Mouse (Mus musculus): ENCODE data around the gene Mbnl2.

Mbnl2 gene

GRCm38 (mm10) chr14:120276343-120277080 is 1.0 kb downstream of the Mbnl2 start:
- DNase-seq = no peak

GRCm38 (mm10) chr14:120277081-120277656 is 1.7 kb downstream of the Mbnl2 start:
- no peak for DNase-seq

- DNase-seq = peak; percentile 41
Measured at GRCm38 (mm10) chr14:120278290-120279244, 3.1 kb downstream of the Mbnl2 start.

- no peak for DNase-seq
Measured at GRCm38 (mm10) chr14:120280136-120280535, 4.7 kb downstream of the Mbnl2 start.

GRCm38 (mm10) chr14:120283787-120284186 is 8.3 kb downstream of the Mbnl2 start:
- no peak for DNase-seq

- DNase-seq = no peak
Measured at GRCm38 (mm10) chr14:120284504-120284903, 9.0 kb downstream of the Mbnl2 start.

GRCm38 (mm10) chr14:120287121-120287986 is 11.9 kb downstream of the Mbnl2 start:
- DNase-seq = no peak

- DNase-seq = no peak
Measured at GRCm38 (mm10) chr14:120287987-120288275, 12.5 kb downstream of the Mbnl2 start.

GRCm38 (mm10) chr14:120288378-120289002 is 13.0 kb downstream of the Mbnl2 start:
- DNase-seq = no peak

GRCm38 (mm10) chr14:120289065-120289464 is 13.6 kb downstream of the Mbnl2 start:
- no peak for DNase-seq

GRCm38 (mm10) chr14:120289528-120289927 is 14.1 kb downstream of the Mbnl2 start:
- no peak for DNase-seq

- no peak for DNase-seq
Measured at GRCm38 (mm10) chr14:120291226-120291757, 15.8 kb downstream of the Mbnl2 start.

GRCm38 (mm10) chr14:120292133-120292532 is 16.7 kb downstream of the Mbnl2 start:
- DNase-seq = no peak

GRCm38 (mm10) chr14:120292617-120293195 is 17.2 kb downstream of the Mbnl2 start:
- no peak for DNase-seq

- DNase-seq = no peak
Measured at GRCm38 (mm10) chr14:120294480-120294879, 19.0 kb downstream of the Mbnl2 start.

GRCm38 (mm10) chr14:120295355-120296220 is 20.1 kb downstream of the Mbnl2 start:
- DNase-seq = no peak

- DNase-seq = no peak
Measured at GRCm38 (mm10) chr14:120296231-120297006, 20.9 kb downstream of the Mbnl2 start.

GRCm38 (mm10) chr14:120297137-120297749 is 21.8 kb downstream of the Mbnl2 start:
- DNase-seq = no peak

GRCm38 (mm10) chr14:120297833-120298232 is 22.4 kb downstream of the Mbnl2 start:
- no peak for DNase-seq

Data from right cerebral cortex, postnatal 4 days (tissue).